Mouse (Mus musculus) frontal cortex, postnatal 14 days (tissue): Measurements from ENCODE around the gene Wnt5b.

ENCODE experiments used
- DNase-seq, 2 experiments: peaks; one replicate each; pipeline ENCODE4 v3.0.0; 2022; ENCODE audit warnings: low spot score in 2 of 2

Gene Wnt5b

DNA sequence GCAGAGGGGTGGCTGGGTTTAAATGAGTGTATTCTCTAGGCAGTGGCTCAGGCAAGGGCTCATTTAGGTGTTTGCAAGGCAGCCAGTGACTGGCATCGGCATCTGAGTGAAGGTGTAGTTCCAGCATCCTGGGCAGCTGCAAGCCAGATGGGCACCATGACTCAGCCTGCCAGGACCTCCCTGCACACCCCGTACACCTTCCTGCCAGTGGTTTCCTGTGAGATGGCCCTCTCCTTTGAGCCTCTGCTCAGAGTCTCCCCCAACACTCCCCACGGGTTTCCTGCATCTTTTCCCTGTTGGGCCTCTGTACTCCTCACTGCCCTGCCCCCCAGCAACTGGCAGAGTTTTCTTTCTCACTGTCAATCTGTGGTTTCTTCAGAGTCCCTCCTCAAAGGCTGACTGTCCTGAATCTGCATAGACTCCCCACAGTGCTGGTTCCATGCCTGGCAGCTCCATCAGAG, 22.2 kb downstream of the Wnt5b start:
- DNase-seq = peak in 1 of 2 experiments; percentile 23

GRCm38 (mm10) chr6:119521482-119521900, 22.7 kb downstream of the Wnt5b start:
- peak in 1 of 2 experiments; percentile 23 for DNase-seq

- no peak for DNase-seq
Measured at GRCm38 (mm10) chr6:119520731-119521130, 23.4 kb downstream of the Wnt5b start.

- DNase-seq = no peak
Measured at GRCm38 (mm10) chr6:119514085-119514484, 30.1 kb downstream of the Wnt5b start.

GRCm38 (mm10) chr6:119513452-119513851, 30.7 kb downstream of the Wnt5b start:
- DNase-seq = no peak

GRCm38 (mm10) chr6:119512701-119513100, 31.4 kb downstream of the Wnt5b start:
- no peak for DNase-seq

DNA sequence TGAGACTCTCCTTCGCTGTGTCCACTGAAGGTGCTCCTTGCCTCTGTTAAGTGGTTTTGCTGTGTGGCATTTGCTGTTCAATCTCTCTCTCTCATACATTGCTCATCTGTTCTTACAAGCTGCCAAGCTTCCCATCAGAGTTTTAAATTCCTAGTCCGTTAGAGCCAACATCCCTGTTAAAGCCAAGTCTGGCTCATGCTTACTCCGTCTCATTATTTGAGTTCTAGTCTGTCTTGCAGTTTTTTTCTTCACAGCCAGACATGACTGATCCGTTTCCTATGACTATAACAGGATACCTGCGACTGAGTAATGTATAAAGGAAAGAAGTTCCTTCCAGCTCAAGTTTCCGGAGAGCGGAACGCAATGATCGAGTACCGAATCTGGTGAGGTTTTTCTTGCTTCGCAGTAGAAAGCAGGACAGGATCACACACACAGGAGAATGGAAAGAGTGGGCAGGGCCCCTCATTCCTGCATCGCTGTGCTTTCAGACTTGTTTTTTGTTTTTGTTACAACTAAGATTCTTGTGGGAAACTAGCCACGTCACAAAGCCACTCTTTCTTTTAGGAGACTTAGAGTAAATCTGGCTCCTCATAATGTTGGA, 34.6 kb downstream of the Wnt5b start:
- DNase-seq = no peak

- DNase-seq = no peak
Measured at GRCm38 (mm10) chr6:119508634-119509375, 35.3 kb downstream of the Wnt5b start.

DNA sequence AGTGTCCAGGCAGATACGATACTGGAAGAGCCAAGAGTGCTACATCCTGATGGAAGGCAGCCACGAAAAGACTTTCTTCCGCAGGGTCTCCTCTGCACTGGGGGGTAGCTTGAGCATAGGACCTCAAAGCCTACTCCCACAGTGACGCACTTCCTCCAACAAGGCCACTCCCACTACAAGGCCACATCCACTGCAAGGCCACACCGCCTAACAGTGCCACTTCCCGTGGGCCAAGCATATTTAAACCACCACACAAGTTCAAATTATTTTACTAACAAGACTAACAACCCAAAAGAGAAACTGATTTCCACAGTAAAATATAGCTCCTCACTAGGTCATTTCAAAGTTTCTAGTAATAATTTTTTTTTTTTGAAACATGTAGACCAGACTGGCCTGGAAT, 35.9 kb downstream of the Wnt5b start:
- DNase-seq = no peak

- no peak for DNase-seq
Measured at GRCm38 (mm10) chr6:119505525-119506225, 38.5 kb downstream of the Wnt5b start.

DNA sequence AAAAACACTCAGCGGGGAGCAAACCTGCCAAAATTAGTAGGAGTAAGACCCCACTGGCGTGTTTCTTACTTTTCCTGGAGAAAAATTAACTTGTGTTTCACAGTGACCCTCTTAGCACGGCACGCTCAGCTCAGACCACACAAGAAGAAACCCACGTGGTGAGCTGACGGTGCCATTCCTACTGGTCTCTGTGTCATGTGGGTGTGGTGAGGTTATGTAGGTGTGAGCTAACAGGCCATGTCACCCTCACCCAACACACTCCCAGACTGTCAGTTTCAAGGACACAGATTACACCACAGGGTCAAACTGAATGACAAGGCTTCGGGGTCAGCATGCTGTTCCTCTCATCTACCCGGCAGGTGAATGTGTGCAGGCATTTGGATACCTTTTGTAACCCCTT, 39.4 kb downstream of the Wnt5b start:
- no peak for DNase-seq

GRCm38 (mm10) chr6:119502031-119502430, 42.1 kb downstream of the Wnt5b start:
- DNase-seq = no peak

GRCm38 (mm10) chr6:119500086-119500485, 44.1 kb downstream of the Wnt5b start:
- DNase-seq = no peak

- no peak for DNase-seq
Measured at GRCm38 (mm10) chr6:119499271-119499670, 44.9 kb downstream of the Wnt5b start.

DNA sequence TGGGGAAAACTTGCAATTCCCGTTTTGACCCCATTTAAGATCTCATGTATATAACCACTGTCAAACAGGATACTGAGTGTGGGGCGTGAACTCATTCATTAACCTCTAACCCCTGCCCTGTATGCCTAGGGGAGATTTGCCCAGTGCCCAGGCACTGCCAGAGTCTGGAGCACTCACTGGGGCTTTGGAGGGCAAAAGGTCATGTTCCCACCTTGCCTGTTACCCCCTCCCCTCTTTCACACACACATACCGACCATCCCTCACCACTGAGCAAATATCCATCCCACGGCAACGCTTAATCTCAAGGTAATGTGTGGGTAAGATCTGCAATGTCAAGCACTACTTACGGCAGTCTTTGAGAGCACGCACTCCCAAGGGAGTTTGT, 51.5 kb downstream of the Wnt5b start:
- no peak for DNase-seq

GRCm38 (mm10) chr6:119491997-119492629, 52.0 kb downstream of the Wnt5b start:
- no peak for DNase-seq

DNA sequence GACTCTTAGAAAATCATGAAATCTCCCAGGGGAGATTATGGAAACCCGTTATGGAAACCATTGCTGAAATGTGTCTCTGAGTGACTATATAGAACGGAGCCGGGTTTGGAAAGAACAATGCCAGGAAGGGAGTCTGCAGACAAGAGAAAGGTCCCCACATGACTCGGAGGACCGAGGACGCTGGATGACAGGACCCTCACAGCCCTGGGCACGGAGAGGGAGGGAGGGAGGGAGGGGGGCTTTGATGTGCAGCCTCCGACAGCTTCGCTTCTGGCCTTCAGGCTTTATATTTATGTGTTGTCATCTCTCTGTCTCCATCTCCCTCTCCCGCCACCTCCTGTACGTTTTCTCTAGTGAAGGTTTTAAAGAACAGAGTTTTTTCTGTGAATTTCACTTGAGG, 53.1 kb downstream of the Wnt5b start:
- no peak for DNase-seq

DNA sequence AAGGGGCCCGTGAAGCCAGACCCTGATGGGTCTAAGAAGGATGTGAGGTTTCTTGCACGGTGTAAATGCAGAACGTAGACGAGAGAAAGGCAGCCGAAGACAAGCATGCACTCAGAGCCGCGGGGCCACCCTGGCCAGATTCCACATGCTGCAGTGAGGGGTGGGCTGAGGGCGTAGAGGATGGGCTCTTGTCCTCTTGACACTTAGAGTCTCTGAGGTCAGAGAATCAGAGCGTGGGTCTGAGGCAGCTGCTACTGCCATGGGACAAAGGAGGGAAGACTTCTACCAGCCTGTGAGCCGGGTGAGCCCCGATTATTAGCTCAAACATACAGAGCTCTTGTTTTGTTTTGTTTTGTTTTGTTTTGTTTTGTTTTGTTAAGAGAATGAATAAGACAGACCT, 53.6 kb downstream of the Wnt5b start:
- DNase-seq = no peak

DNA sequence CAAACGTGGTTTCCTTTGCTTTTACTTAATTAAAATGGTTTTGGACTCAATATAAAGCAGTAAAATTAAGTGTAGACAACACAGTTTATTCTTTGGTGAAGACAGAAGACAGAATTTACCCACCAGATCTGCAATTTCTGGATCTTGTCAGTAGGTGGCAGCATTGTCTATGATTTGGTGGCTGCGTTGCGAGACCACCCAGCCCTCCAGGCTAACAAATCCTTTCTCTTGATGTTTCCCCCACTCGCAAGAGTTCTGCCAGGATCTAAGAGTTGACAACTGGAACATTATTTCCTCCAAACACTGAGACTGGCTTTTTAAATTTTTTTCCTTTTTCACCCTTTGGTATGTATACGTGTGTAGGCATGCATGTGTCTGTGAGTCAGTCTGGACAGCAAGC, 54.4 kb downstream of the Wnt5b start:
- DNase-seq = peak in 1 of 2 experiments; percentile 48

DNA sequence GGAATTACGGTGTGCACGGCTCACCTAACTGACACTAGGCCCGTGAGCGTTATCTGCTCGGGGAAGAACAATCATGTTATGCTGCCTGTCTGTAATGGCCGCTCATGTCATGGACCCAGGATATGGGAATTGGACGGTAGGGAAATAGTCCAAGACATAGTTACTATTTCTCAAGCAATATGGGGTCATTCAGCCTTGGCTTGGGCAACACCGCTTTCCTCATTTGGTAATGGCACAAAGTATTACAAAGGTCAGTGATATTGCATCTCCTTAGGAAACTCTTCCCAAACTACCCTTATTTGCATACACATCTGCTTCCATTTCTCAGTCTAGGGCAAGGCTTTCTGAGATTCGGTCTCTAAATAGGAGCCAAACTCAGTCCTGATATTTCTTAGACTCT, 56.5 kb downstream of the Wnt5b start:
- no peak for DNase-seq

DNA sequence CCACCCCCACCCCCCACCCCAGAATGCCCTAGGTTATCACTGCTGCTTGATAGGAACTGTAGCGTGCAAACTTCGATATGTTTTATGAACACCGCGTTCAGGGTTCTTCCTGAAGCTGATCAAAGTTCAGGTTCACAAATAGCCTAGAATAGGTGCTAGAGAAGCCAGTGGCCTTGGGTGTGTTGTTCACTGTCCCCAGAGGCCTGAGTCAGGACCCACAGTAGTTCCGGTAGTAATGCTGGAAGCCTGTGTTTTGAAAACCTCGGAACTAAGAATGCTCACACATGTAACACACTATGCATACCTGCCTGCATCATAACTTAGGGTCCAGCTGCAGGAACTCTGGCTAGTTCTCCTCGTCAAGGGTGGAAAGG, 57.1 kb downstream of the Wnt5b start:
- DNase-seq = no peak

DNA sequence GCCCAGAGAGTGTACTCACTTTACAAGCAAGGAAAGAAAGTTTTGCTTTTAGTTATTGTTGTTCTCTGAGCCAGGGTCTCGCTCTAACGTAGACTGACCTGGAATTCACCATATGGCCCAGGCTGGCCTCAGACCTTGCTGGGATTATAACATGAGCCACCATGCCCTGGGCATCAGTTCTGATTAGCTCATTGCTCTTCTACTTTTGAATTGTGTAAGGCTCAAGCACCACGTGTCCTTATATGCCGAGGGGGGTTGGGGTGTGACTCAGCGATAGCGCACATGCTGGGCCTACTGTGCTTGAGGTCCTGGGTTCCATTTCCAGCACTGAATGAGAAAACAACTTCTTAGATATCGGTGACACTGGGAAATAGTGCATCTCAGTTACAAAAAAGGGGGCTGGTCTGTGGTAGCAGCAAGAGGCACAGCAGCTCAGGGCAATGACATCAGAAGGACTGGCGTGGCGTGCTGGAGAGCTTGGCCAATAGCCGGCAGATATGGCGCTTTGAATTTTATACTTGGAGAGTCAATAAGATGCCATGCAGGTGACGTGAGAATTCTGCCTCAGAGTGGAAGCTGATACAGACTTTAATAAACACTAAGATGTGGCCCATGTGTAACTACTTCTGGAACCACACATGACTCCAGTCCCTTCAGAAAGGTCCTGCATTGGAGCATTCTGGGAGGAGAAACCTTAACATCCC, 57.6 kb downstream of the Wnt5b start:
- no peak for DNase-seq
